Mouse (Mus musculus): ENCODE measurements at regions not wholly inside any gene's neighbourhood (a gene's known extent, or its start where the extent isn't known, plus 50 kb on each side); places are given as distances from the start of the nearest gene placed in this dataset.

DNA sequence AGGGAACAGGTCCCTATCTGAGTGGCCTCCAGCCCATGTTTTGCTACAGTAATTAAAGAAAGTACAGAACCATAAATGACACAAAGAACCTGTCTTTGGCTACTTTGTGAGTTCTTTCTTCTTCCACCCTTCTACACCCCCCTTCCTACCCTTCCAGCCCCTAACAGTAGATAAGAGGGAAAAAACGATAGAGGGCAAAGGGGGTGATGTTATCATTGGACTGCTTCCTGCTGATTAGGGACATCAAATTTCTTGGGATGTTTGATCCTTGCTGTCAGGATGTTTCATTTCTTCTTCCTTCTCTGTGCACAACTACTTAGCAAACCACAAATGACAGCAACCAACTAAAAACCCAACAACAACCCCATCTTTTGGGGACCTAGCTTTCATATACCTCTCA, 232.5 kb upstream of the Rpl38 start:
- DNase-seq (ENCODE audit: low spot score in 2 of 2): no peak

- no peak for DNase-seq (ENCODE audit: low spot score in 2 of 2)
These were observed 234.8 kb upstream of the Rpl38 start for GRCm38 (mm10) chr11:114433561-114433960.

- no peak for DNase-seq (ENCODE audit: low spot score in 2 of 2)
These were observed 242.9 kb upstream of the Rpl38 start for GRCm38 (mm10) chr11:114425447-114425846.

DNA sequence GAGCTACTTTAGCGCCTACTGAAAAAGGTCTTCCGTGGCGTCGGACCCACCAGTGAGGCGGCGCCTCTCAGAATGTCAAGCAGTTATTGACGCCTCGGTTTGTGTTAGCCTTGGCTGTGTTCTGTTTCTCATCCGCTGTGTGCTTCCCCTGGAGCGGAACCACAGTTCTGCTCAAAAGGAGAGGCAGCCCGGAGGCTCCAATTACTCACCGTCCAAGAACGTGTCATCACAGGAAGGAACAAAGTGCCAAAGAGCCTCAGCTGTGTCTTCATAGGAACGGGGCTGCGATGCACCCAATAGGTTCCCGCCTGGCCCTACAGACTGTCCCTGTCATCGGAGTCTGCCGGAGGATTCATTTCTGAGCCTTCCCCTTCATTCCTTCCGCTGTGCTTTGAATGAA, 245.0 kb upstream of the Rpl38 start:
- DNase-seq (ENCODE audit: low spot score in 2 of 2): no peak

DNA sequence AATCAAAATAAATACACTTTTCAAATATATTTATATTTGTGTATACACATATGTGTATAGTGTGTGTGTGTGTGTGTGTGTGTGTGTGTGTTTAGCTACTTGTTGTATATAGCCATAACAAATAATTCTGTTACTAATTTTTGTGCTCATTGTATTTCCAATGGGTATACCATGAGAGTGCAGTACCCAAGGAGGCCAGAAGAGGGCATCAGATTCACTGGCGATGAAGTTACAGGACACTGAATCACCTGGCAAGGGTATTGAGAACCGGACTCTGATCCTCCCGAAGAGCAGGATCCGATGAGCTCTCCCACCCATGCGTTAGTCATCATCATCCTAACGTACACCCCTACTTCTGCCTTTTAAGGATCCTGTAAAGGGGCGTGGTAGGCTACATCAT, 249.3 kb upstream of the Rpl38 start:
- no peak for DNase-seq (ENCODE audit: low spot score in 2 of 2)

- no peak for DNase-seq (ENCODE audit: low spot score in 2 of 2)
These were observed 252.2 kb upstream of the Rpl38 start for GRCm38 (mm10) chr11:114416168-114416567.

GRCm38 (mm10) chr11:114404401-114404800, 263.9 kb upstream of the Rpl38 start:
- DNase-seq (ENCODE audit: low spot score in 2 of 2): no peak

DNA sequence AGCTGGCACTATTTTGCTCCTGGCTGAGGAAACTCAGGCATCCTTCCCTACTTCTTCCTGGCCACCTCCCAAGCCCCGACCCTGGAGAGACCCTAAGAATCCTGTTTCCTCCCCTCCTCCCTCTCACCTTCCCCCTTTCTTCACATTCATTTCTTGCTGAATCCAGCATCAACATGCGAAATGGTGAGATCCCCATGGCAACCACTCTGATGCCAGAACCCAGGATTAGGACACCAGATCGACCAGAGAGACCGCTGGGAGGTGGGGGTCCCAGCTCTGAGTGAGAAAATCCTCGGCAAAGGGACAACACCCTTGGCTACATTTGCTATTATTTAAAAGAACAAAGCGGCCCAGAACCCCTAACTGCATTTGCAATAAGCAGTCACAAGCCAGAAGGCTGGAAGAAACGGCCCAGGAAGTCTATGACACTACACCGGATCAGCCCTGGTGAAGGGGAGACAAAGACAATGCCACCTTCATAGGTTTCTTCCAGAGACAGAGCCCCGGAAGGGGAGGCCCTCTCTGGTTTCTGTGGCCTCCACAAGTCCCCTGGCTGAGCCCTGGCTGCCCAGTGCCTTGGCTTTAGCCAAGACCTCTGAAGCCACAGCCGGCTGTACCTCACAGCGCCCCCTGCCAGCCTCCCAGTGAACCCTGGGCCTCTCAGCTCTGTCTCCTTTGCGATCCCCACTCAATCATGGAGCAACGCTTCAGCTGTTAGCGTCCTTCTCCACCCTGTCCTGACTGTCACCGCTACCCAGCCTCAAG, 265.6 kb upstream of the Rpl38 start:
- DNase-seq (ENCODE audit: low spot score in 2 of 2): peak in 1 of 2 experiments; percentile 18

DNA sequence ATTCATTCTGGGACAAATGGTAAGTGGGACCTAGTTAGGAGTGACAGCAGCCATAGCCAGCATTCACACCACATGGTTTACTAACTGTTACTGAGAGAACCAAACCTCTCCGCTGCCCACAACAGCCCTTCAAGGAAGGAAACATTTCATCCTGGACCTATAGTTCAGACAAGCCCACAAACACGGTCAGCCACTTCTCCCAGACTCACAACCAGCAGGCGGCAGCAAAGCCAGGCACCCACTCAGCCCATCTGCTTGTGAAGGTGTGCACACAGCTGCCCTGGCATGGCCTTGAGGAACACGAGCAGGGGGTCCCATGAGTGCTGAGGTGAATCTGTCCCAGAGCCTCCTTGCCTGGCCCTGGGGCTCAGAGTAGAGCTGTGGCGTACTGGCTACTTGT, 267.6 kb upstream of the Rpl38 start:
- no peak for DNase-seq (ENCODE audit: low spot score in 2 of 2)

- DNase-seq (ENCODE audit: low spot score in 2 of 2): no peak
These were observed 276.2 kb upstream of the Rpl38 start for GRCm38 (mm10) chr11:114392161-114392560.

- no peak for DNase-seq (ENCODE audit: low spot score in 2 of 2)
These were observed 276.8 kb upstream of the Rpl38 start for GRCm38 (mm10) chr11:114391553-114391952.

GRCm38 (mm10) chr11:114387091-114387490, 281.2 kb upstream of the Rpl38 start:
- DNase-seq (ENCODE audit: low spot score in 2 of 2): no peak

DNA sequence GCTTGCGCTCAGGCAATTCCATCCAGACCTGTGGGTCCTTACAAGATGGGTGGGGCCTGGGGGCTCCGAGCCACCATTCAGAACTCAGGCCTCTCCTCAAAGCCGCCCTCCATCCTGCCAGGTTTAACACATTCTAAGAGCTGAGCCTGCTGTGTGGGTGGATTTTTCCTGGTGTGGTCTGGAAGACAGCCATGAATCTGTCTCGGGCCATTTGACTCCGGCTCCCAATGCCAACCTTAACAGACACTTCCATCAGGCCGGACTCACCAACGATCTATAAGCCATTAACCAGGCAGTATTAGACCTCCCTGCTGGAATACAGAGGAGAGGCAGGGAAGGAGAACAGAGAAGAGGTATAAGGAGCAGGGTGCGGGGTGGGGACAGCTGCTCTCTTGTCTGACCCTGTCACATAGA, 288.9 kb upstream of the Rpl38 start:
- DNase-seq (ENCODE audit: low spot score in 2 of 2): no peak

DNA sequence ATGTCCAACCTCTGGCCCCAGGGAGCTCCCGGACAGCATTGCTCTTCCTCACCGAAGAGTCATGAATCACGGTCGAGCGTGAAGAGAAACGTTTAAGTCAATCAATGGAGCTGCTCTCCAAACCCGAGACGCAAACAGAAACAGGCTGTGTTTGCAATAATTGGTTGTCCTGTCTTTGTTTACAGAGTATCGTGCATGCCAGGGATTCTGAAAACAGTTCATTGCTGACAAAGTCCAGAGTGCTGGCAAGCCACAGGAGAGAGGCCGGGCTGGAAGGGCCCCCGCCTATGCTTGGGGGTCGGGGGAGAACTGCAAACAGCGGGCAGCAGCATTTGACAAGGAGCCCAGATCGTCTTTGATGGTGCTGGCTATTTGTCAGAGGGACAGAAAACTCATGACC, 292.4 kb upstream of the Rpl38 start:
- no peak for DNase-seq (ENCODE audit: low spot score in 2 of 2)

DNA sequence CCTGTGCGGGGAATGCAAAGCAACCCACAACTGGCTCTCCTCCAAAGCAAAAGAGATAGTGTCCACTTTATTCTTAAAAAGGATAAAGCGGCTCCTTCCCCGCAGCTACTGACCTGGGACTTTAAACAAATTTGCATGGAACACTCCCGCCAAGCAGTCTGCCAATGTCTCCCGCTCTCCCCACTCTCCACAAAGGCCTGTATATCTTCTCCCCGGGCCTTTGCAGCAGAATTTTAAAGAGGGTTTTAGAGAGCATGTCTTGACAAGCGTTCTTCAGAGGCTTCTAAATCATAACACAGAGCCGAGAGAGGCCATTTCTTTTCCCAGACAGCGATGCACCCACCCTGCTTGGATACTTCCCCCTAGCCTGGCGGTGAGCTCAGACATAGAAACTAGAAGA, 297.6 kb upstream of the Rpl38 start:
- no peak for DNase-seq (ENCODE audit: low spot score in 2 of 2)

DNA sequence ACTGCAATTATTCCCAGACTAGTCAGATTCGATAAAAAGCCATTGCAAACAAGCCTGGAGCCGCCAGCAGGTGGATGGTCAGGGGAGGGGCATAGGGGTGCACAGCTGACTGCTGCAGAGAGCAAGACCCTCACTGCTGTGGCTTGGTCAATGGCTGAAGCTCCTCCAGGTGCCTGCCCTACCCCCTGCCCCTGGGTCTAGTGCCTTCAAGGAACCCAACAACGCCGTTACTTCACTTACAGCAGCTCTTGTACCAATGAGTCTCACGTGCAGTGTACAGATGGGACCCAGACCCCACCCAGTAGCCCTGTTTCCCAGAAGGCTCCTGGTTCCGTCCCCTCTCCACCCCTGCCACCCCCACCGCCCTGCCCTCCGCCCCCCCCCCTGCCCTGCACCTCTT, 300.5 kb upstream of the Rpl38 start:
- DNase-seq (ENCODE audit: low spot score in 2 of 2): no peak

- no peak for DNase-seq (ENCODE audit: low spot score in 2 of 2)
These were observed 294.1 kb upstream of the Sdk2 start for GRCm38 (mm10) chr11:114360946-114361345.

GRCm38 (mm10) chr11:114360321-114360720, 293.5 kb upstream of the Sdk2 start:
- DNase-seq (ENCODE audit: low spot score in 2 of 2): no peak

DNA sequence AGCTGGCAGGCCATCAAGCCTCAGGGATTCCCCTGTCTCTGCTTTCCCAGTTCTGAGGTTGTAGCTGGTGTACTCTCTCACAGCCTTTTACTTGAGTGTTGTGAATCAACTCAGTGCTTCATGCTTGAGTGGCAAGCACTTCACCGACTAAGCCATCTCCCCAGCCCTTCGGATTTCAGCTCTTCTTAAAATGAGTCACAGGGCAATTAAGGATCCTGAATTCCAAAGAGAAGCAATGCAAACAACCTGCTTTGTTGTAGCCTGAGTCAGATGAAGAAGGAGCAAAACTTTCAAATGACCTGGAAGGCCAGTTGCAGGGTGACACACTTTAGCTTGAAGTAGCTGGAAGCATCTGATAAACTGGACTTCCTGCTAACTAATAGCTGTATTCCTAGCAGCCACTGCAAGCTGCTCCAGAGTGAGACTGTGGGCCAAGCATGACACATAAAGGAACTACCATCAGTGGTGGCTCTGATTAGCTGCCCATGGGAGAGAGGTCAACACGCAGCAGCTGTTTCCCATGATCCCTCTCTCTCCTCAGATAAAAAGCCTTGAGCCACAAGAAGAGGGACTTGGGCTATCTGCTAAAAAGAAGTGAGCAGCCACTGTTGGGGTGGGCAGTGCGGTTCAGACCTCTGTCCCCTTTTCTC, 285.4 kb upstream of the Sdk2 start:
- no peak for DNase-seq (ENCODE audit: low spot score in 2 of 2)

DNA sequence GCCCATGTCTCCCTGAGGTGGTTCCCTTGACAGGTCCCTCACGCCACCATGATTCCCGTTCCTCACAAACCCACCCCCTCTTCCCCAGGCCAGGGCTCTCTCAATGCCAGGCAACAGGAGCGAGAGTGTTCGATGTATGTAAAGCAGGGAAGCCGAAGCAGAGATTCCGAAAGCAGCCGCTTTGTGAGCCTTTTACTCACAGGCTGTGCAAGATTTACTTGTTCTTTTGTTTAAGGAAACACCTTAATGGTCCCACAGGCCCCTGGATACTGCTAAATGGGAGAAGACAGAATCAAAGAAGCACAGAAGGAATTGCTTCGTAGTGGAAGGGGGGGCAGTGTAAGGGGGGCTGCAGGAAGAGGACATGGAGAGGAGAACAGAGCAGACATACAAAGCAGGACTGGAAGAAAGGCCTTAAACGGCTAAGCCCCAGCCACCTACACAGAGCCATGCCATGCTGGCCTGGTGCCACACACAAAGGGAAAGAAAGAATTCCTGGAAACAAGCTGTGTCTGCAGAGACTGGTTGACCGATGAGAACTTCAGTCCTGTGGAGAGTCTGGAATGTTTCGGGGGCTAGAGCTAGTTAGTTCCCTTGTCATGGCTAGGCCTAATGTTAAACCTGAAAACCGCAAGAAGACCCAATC, 270.1 kb upstream of the Sdk2 start:
- DNase-seq (ENCODE audit: low spot score in 2 of 2): no peak

- no peak for DNase-seq (ENCODE audit: low spot score in 2 of 2)
These were observed 269.3 kb upstream of the Sdk2 start for GRCm38 (mm10) chr11:114335950-114336838.

GRCm38 (mm10) chr11:114331579-114332150, 264.8 kb upstream of the Sdk2 start:
- no peak for DNase-seq (ENCODE audit: low spot score in 2 of 2)
